Mouse (Mus musculus) myocyte (in vitro differentiated cells): ENCODE measurements around the gene Rhobtb3. TPM values are rescaled to one million over a fixed set of nuclear protein-coding genes. Genes with fewer than 3 reads are reported as not detected.

Experiments used
- H3K27me3 ChIP-seq: one replicate; pipeline ENCODE4 v1.6.1; 2011; ENCODE audit not compliant: control insufficient read depth, insufficient read depth, insufficient read length
- H3K36me3 ChIP-seq: one replicate; pipeline ENCODE4 v1.6.1; 2011; ENCODE audit not compliant: control insufficient read depth, insufficient read depth
- H3K4me2 ChIP-seq: one replicate; pipeline ENCODE4 v1.6.1; 2011; ENCODE audit warnings: low read depth, control low read depth
- H3K4me3 ChIP-seq: one replicate; pipeline ENCODE4 v1.5.1; 2011; ENCODE audit warnings: mild to moderate bottlenecking, control low read depth, moderate library complexity
- H3K79me2 ChIP-seq: one replicate; pipeline ENCODE4 v1.6.1; 2011; ENCODE audit not compliant: control insufficient read depth, insufficient read depth
- H3ac ChIP-seq: one replicate; pipeline ENCODE4 v1.6.1; 2011; ENCODE audit not compliant: control insufficient read depth, insufficient read length
- CEBPB ChIP-seq: IDR thresholded peaks from 2 replicates; pipeline ENCODE4 v1.6.1; 2011; ENCODE audit warnings: mild to moderate bottlenecking, moderate library complexity; ENCODE audit not compliant: poor library complexity, insufficient read depth, severe bottlenecking
- E2F4 ChIP-seq: IDR thresholded peaks from one replicate; pipeline ENCODE4 v1.6.1; 2011; ENCODE audit warnings: mild to moderate bottlenecking, control low read depth, moderate library complexity; ENCODE audit not compliant: insufficient read depth
- MAX ChIP-seq: IDR thresholded peaks from one replicate; pipeline ENCODE4 v1.6.1; 2011; ENCODE audit warnings: low read depth, mild to moderate bottlenecking, control low read depth
- MYOD1 ChIP-seq, 3 experiments: IDR thresholded peaks; one replicate each; pipeline ENCODE4 v1.6.1; 2011; ENCODE audit warnings: control low read depth in 2 of 3, low read depth in 2 of 3, mild to moderate bottlenecking in 2 of 3, moderate library complexity in 1 of 3; ENCODE audit not compliant: insufficient read length in 2 of 3, control insufficient read depth in 1 of 3
- MYOG ChIP-seq, 3 experiments: IDR thresholded peaks; one replicate each; pipeline ENCODE4 v1.6.1; 2011; ENCODE audit warnings: control low read depth in 2 of 3, low read depth in 2 of 3, mild to moderate bottlenecking in 2 of 3; ENCODE audit not compliant: insufficient read length in 2 of 3, control insufficient read depth in 1 of 3, insufficient read depth in 1 of 3
- POLR2A ChIP-seq: IDR thresholded peaks from one replicate; pipeline ENCODE4 v1.6.1; 2011; ENCODE audit warnings: low read depth, mild to moderate bottlenecking, control low read depth, moderate library complexity; ENCODE audit not compliant: insufficient read length
- POLR2AphosphoS2 ChIP-seq: IDR thresholded peaks from one replicate; pipeline ENCODE4 v1.6.1; 2011; ENCODE audit warnings: low read depth, control low read depth; ENCODE audit not compliant: insufficient read length
- REST ChIP-seq: IDR thresholded peaks from one replicate; pipeline ENCODE4 v1.6.1; 2011; ENCODE audit warnings: mild to moderate bottlenecking, control low read depth, moderate library complexity; ENCODE audit not compliant: insufficient read depth, insufficient read length
- SRF ChIP-seq: IDR thresholded peaks from one replicate; pipeline ENCODE4 v1.6.1; 2011; ENCODE audit warnings: low read depth; ENCODE audit not compliant: control insufficient read depth, insufficient read length
- TCF12 ChIP-seq: IDR thresholded peaks from one replicate; pipeline ENCODE4 v1.6.1; 2011; ENCODE audit warnings: mild to moderate bottlenecking, control low read depth; ENCODE audit not compliant: poor library complexity, insufficient read depth, severe bottlenecking
- TCF3 ChIP-seq: IDR thresholded peaks from one replicate; pipeline ENCODE4 v1.6.1; 2011; ENCODE audit warnings: low read depth, control low read depth; ENCODE audit not compliant: insufficient read length
- USF1 ChIP-seq: IDR thresholded peaks from one replicate; pipeline ENCODE4 v1.6.1; 2011; ENCODE audit warnings: low read depth, mild to moderate bottlenecking, control low read depth, moderate library complexity
- polyA plus RNA-seq: library from polyadenylated mRNA; unstranded; fragments of >200 nt; fragmentation: generic; extraction: Trizol; gene quantifications from one replicate; pipeline ENCODE4 v1.2.1, GENCODE M21; 2012; ENCODE audit warnings: missing spikeins

Rhobtb3 gene
- polyA plus RNA-seq, 1 experiment, result 5.7 TPM

GRCm38 (mm10) chr13:75940791-75941517, 2.8 kb downstream of the Rhobtb3 start:
- no peak overlapping the region for H3ac ChIP-seq
- peaks cover 6% of the 10 kb centered on the region for H3K36me3 ChIP-seq
- H3K79me2 ChIP-seq, result peaks cover 41% of the 10 kb centered on the region
- H3K4me3 ChIP-seq, result no peak overlapping the region
- TF ChIP-seq POLR2A, result no peak
- TF ChIP-seq MYOD1 (IDR thresholded peaks at IDR 0.05; ENCODE audit: control insufficient read depth in 1 of 3, insufficient read length in 2 of 3, low read depth in 2 of 3), result no peak
- TF ChIP-seq TCF12, result no peak
- no peak for TF ChIP-seq SRF
- no peak for TF ChIP-seq USF1
- TF ChIP-seq CEBPB, result no peak
- peak overlapping the region; percentile 56 for H3K4me2 ChIP-seq
- H3K27me3 ChIP-seq, result no peaks in the 10 kb centered on the region

- Histone ChIP-seq H3K4me3 (no peak overlapping the region), H3K27me3 (no peaks in the 10 kb centered on the region), H3K36me3 (peaks cover 6% of the 10 kb centered on the region), H3K79me2 (peaks cover 42% of the 10 kb centered on the region), H3ac (no peak overlapping the region), H3K4me2 (no peak overlapping the region)
- no peak for TF ChIP-seq E2F4
- TF ChIP-seq POLR2A, result no peak
- no peak for TF ChIP-seq POLR2AphosphoS2
- no peak for TF ChIP-seq USF1
- no peak for TF ChIP-seq MYOD1 (IDR thresholded peaks at IDR 0.05; ENCODE audit: control insufficient read depth in 1 of 3, insufficient read length in 2 of 3, low read depth in 2 of 3)
These were observed 4.9 kb downstream of the Rhobtb3 start for GRCm38 (mm10) chr13:75938866-75939265.

- H3K79me2 ChIP-seq, result peaks cover 11% of the 10 kb centered on the region
- no peaks in the 10 kb centered on the region for H3K36me3 ChIP-seq
- no peak overlapping the region for H3K4me2 ChIP-seq
- no peak overlapping the region for H3ac ChIP-seq
- H3K27me3 ChIP-seq, result no peaks in the 10 kb centered on the region
- no peak for TF ChIP-seq TCF3
- no peak overlapping the region for H3K4me3 ChIP-seq
These were observed 10.4 kb downstream of the Rhobtb3 start for GRCm38 (mm10) chr13:75933287-75933686.

GRCm38 (mm10) chr13:75931073-75931472, 12.7 kb downstream of the Rhobtb3 start:
- TF ChIP-seq CEBPB, result no peak
- peak in 1 of 3 experiments; percentile 54 for TF ChIP-seq MYOG (IDR thresholded peaks at IDR 0.05; ENCODE audit: control insufficient read depth in 1 of 3, insufficient read depth in 1 of 3, insufficient read length in 2 of 3, low read depth in 2 of 3)
- TF ChIP-seq MYOD1 (IDR thresholded peaks at IDR 0.05; ENCODE audit: control insufficient read depth in 1 of 3, insufficient read length in 2 of 3, low read depth in 2 of 3), result peak in 2 of 3 experiments; percentile 59 to 83
- TF ChIP-seq POLR2AphosphoS2, result no peak
- TF ChIP-seq E2F4, result no peak
- peak overlapping the region; percentile 28 for H3K4me2 ChIP-seq
- H3ac ChIP-seq, result no peak overlapping the region
- no peak overlapping the region for H3K4me3 ChIP-seq
- no peaks in the 10 kb centered on the region for H3K27me3 ChIP-seq
- peaks cover 11% of the 10 kb centered on the region for H3K79me2 ChIP-seq
- no peaks in the 10 kb centered on the region for H3K36me3 ChIP-seq

GRCm38 (mm10) chr13:75930660-75931059, 13.1 kb downstream of the Rhobtb3 start:
- H3K4me2 ChIP-seq, result peak overlapping the region; percentile 28
- H3K4me3 ChIP-seq, result no peak overlapping the region
- H3ac ChIP-seq, result no peak overlapping the region
- H3K36me3 ChIP-seq, result no peaks in the 10 kb centered on the region
- TF ChIP-seq TCF3 (no peak), SRF (no peak), USF1 (no peak), MAX (no peak), MYOD1 (IDR thresholded peaks at IDR 0.05; ENCODE audit: control insufficient read depth in 1 of 3, insufficient read length in 2 of 3, low read depth in 2 of 3) (no peak), E2F4 (no peak), TCF12 (no peak), REST (no peak), MYOG (IDR thresholded peaks at IDR 0.05; ENCODE audit: control insufficient read depth in 1 of 3, insufficient read depth in 1 of 3, insufficient read length in 2 of 3, low read depth in 2 of 3) (no peak), CEBPB (no peak), POLR2AphosphoS2 (no peak)
- no peaks in the 10 kb centered on the region for H3K27me3 ChIP-seq
- H3K79me2 ChIP-seq, result peaks cover 11% of the 10 kb centered on the region
